Mouse (Mus musculus) MEL (cell line): Measurements from ENCODE around the gene Trim65.

ENCODE experiments used
- E2F4 ChIP-seq: IDR thresholded peaks from 2 replicates; pipeline ENCODE4 v1.6.1; 2011; ENCODE audit warnings: low read depth, low read length, improper control_type of control experiment, borderline replicate concordance
- ELF1 ChIP-seq: IDR thresholded peaks from 2 replicates; pipeline ENCODE4 v1.6.1; 2014; ENCODE audit warnings: low read depth, mild to moderate bottlenecking, inconsistent platforms, low read length, improper control_type of control experiment, moderate library complexity
- EP300 ChIP-seq, 2 experiments: IDR thresholded peaks; 2 replicates each; pipeline ENCODE4 v1.6.1; 2011; ENCODE audit warnings: improper control_type of control experiment in 2 of 2, low read length in 2 of 2, low read depth in 1 of 2, mild to moderate bottlenecking in 1 of 2
- ETS1 ChIP-seq: IDR thresholded peaks from 2 replicates; pipeline ENCODE4 v1.6.1; 2012; ENCODE audit warnings: low read depth, mild to moderate bottlenecking, inconsistent platforms, low read length, improper control_type of control experiment, moderate library complexity
- TCF12 ChIP-seq: IDR thresholded peaks from 2 replicates; pipeline ENCODE4 v1.6.1; 2014; ENCODE audit warnings: low read depth, mild to moderate bottlenecking, inconsistent platforms, low read length, improper control_type of control experiment, moderate library complexity
- ZMIZ1 ChIP-seq: IDR thresholded peaks from 2 replicates; pipeline ENCODE4 v1.6.1; 2012; ENCODE audit warnings: low read depth, mild to moderate bottlenecking, inconsistent platforms, low read length, improper control_type of control experiment, moderate library complexity

- no peak for TF ChIP-seq ELF1
- TF ChIP-seq E2F4 = no peak
- TF ChIP-seq TCF12 = no peak
- no peak for TF ChIP-seq EP300 (IDR thresholded peaks at IDR 0.05; ENCODE audit: low read depth in 1 of 2, low read length in 2 of 2)
- no peak for TF ChIP-seq ETS1
- TF ChIP-seq ZMIZ1 = no peak
Observed at GRCm38 (mm10) chr11:116098711-116099460, 32.0 kb downstream of the Trim65 start.
